Mouse (Mus musculus) stomach, postnatal 0 days (tissue): Measurements from ENCODE around the gene Git2.

ENCODE experiments used
- CTCF ChIP-seq: IDR thresholded peaks from 2 replicates; pipeline ENCODE4 v1.5.1; 2016; ENCODE audit warnings: antibody characterized with exemption, low read depth, mild to moderate bottlenecking, moderate library complexity
- EP300 ChIP-seq: optimal IDR thresholded peaks from 2 replicates; pipeline ENCODE3; 2016; ENCODE audit warnings: antibody characterized with exemption

- no peak for TF ChIP-seq CTCF
- TF ChIP-seq EP300, result no peak
These were observed 34.0 kb upstream of the Git2 start for GRCm38 (mm10) chr5:114809181-114809756.
